Mouse (Mus musculus): ENCODE results near the gene Styk1. TPM values are rescaled to one million over a fixed set of nuclear protein-coding genes. Genes with fewer than 3 reads are reported as not detected.

The Styk1 gene
- total RNA-seq (2021), result under 1 TPM; 0.30 to 0.41 TPM
- long read RNA-seq, experiment 1, result 0 reads
- long read RNA-seq, experiment 2, result 0 reads

GRCm38 (mm10) chr6:131353352-131353919 is at the start of gene Styk1:
TSS of gene Styk1 (minus strand) at chr6:131353597.
- peak; percentile 77 for DNase-seq

DNA sequence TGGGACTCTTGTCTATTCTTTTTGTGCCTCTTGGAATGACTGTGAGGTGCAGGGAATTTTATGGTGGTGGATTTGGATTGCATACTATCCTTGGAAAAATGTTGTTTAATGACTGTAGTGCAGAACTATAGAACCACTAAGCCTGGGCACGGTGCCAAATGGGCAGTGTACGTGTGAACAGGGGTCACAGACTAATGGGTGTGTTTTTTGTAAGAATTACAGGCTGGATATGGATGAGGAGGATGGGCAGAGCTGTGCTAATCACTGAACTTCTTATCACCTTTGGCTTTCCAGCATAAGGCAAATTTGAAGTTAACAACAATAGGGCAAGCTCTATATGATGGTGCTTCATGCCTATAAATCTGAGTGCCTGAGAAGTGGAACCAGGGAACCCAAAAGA is 49.6 kb upstream of the Styk1 start:
- DNase-seq, result no peak

DNA sequence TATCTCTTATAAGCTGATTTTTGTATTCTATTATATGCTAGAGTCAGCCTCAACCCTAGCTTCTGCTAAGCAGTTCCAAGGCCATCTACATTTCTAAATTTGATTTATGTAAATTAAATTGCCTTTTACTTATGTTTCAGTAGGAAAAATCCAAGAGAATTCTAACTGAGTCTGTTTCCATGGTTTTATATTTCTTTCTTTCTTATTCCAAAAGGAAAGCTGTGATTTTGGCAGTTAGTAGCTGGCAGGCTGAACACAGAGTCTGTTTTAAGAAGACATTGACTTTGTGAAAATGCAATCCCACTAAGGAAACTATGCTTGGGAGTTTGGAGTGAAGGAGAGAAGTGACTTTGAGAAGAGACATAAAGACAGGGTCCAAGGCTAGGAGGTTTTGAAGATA is 49.2 kb upstream of the Styk1 start:
- no peak for DNase-seq

DNA sequence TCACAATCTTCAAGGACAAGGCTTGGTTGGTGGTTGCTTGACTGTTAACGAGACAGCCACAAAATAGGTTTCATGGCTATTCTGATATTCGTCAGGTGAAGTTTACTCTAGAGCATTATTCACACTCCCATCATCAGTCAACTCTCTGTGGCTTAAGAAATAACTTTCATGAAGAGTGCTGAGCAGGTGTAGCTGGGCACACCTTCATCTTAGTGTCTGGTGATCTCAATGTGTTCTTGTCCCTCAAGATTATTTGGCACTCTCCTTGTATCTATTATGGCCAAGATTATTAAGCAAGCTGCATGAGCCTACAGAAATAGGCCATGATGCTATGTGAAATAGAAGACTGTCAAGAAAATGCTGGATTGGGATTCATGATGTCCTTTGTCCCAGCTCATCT is 47.9 kb upstream of the Styk1 start:
- DNase-seq, result no peak

GRCm38 (mm10) chr6:131396650-131397049 is 43.3 kb upstream of the Styk1 start:
- no peak for DNase-seq

DNA sequence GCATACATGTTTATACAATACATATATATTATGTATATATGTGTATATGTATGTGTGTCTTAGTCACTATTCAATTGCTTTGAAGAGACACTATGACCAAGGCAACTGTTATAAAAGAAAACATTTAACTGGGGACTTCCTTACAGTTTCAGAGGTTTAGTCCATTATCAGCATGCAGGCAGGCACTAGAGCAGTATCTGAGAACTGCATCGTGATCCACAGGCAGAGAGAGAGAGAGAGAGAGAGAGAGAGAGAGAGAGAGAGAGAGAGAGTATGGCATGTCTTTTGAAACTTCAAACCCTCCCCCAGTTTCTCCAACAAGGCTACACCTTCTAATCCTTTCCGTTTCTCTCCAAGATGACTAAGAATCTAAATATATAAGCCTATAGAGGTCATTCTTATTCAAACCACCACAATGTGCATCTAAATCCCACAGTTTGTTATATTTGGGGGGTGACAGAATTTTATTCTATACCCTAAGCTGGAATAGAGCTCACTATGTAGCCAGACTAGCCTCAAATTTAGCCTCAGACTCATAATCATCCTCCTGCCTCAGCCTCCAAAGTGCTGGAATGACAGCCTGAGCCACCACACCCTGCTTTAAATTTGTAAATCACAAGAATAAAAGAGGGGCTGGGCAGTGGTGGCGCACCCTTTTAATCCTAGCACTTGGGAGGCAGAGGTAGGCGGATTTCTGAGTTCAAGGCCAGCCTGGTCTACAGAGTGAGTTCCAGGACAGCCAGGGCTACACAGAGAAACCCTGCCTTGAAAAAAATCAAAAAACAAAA is 40.7 kb upstream of the Styk1 start:
- DNase-seq, result no peak

- DNase-seq, result peak; percentile 90 to 93
These were observed 34.9 kb upstream of the Styk1 start, which contains the start of gene Ybx3 for GRCm38 (mm10) chr6:131388040-131389021. TSS of gene Ybx3 (minus strand) at chr6:131388476.

DNA sequence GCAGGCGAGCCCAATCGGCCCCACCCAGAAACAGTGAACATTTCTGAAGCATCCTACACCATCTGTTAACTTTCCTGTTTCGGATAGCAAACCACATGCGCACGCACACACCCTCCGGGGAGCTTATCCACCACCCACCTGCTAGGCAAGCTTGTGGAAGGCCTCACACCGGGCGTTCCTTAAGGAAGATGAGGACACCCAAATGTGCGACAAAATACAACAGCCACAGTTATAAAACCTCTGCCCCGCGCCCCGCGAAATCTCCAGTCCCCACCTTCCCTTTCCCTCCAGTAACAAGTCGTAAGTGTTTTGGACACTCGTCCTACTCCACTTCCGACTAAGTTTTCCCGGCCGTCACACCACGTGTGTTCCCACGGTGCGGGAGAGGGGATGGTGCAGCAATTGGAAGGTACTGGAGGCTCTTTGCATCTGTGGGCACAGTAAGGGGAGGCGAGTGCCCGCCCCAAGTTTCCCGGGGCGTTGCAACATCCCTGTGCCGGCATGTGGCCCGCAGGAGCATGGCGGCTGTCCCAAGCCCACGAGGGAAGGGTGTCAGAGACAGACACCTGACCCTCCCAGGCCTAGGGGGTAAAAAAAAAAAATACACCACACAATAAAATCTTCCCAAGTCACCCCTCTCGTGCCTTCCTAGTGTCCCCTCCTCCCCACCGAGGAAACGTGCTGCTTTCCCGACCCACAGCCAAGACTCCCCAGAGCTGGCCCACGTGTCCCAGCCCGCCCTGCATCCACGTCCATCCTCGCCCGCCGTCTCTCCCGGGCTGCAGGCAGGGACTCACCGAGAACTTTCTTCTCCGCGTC is 34.0 kb upstream of the Styk1 start:
- peak; percentile 74 to 80 for DNase-seq

- DNase-seq, result no peak
These were observed 33.1 kb upstream of the Styk1 start for GRCm38 (mm10) chr6:131386416-131387019.

DNA sequence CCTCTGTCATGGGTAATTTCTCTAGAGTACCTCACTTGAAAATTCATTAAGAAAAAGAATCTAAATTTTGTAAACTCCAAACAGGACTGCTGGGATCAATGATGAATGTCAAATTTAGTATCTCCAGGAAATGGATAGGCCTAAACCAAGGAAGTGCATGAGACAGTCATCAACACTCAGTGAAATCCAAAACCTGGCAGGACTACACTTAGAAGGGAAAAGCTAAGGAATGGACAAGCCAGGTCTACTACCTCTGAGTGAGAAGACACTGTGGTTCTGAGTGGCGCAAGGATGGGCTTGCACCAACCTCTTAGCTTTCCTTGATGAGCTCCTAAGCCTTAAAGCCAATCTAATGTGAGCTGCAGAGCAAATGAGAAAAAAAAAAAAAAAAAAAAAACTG is 32.1 kb upstream of the Styk1 start:
- no peak for DNase-seq

DNA sequence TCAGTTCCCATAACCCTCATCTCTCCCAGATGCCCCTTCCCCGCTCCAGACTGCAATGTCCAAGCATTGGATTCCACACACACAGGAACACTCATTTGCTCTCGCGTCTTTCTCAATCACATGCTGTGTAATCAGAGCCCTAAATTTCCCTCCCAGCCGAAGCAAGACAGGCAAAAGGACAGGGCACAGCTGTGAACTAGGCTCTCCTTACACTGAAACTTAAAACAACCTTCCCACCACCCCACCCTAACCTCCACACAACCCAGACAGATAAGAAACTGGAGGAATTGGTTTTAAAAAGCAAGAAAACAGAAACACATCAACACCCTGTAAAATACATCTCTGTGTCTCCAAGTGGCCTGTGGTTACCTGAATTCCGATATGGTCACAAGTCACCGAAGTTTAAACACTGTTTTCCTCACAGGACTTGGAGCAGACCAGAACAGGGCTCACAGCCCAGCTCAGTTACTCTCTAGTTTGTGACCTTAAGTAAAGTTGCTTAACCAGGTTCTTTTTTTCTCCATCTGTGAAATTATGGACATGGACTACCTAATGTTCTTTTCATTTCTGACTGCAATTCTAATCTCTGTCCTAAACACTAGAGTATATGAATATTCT is 30.4 kb upstream of the Styk1 start:
- peak; percentile 39 to 40 for DNase-seq

DNA sequence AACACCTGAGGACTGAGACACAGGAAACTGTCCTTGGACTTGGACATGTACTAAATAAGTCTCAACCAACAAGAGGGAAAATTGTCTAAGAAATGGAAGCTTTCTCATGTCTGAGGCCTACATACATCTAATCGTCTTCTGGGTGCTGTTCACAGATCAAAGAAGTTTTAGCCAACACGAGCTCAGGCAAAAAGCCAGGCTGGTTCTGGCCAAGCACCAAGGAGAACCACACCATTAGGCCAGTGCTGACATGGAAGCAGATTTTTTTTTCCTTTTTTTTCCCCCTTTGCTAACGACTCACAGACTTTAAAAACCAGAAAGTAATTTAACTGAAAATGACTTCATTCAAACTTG is 29.6 kb upstream of the Styk1 start:
- peak; percentile 24 to 71 for DNase-seq

DNA sequence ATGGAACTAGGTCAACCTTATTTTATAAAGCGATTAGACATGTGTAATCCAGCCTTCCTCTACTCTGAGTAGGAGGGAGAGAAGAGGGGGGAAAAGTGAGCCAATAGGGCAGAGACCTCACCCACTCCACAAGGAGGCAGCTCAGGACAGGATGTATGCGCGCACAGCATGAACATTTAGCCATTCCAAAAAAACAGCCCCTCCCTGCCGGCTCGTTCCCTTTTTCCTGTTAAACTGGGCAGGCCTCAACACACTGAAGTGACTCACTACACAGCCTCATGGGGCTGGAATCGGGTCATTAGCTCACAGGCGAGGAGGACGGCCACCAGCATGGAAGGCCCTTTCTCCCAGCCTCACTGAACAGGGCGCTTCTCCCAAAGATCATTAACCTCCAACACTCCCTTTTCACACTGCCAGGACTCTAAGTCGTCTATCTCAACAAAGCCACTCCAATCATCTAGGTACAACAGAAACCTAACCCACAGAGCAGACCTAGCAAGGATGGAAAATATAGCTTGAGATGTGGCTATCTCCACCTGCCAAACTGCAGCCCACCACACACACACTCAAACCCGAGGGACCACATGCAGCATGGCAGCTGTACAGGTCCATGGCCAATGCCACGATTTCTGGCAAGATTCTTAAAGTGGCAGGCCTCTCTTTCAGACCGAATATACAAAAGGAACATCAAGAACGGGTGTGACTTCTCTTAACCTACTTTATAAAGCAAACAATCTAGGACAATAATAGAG is 29.0 kb upstream of the Styk1 start:
- peak; percentile 80 to 93 for DNase-seq

DNA sequence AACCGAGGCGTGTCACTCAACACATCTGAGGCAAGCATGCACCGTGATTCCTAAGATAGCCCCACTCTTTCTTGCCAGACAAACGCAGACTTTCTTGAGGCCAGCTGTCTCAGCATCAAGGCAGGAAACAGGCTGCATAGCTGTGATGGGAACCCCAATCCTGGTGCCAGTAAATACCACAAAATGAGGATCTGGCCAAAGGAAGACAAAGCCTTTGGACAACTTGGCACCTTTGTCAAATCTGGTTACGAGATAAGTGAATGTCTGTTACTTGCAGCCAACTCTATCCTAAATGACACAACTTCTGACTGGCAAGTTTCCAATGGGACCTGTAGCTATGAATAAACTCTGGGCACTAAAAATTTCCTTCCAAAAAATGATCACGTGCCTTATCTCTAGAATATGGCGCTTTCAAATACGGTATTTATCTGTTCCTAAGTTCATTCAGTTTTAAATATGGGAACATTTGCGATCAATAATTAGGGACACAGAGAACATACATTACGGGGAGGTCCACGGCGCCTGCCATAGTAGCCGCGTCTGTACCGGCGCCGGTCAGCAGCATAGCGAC is 25.5 kb upstream of the Styk1 start:
- no peak for DNase-seq

- DNase-seq, result no peak
These were observed 24.0 kb upstream of the Styk1 start for GRCm38 (mm10) chr6:131377378-131377777.

- peak; percentile 24 to 44 for DNase-seq
These were observed 21.4 kb upstream of the Styk1 start for GRCm38 (mm10) chr6:131374594-131375340.

DNA sequence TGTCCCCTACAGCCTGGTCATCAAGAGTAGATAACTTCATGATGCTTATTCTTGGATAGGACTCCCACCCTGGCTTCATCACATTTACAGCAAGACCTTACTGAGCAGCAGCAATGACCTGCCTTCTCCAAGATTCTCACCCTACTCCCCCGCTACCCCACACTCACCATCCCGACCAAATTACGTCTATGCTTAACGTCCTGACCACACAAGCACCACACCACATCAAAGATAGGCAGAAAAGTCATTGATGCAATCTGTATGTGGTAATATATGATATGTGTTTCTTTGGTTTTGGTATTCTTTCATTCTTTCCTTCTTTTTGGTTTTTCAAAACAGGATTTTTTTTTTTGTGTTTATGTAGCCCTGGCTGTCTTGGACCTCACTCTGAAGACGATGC is 19.8 kb upstream of the Styk1 start:
- DNase-seq, result no peak

DNA sequence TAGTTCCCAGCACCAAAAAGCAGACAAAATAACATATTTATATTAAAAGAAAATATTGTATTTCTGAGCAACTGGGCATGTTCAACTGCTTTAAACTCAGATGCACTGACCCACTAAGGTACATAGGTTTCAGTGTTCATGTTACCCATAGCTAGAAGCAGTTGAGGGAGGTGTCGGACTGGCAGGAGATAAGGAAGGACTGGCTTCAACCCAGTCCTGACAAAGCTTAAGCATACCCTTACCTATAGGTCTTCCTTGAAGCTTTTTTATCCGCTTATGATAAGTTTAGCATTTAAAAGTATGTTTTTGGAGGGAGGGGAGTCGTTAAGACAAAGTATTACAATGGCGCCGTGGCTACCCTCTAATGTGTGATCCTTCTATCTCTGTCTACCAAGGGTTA is 17.4 kb upstream of the Styk1 start:
- DNase-seq, result no peak

All from heart, adult 18-20 months (tissue).